Mouse (Mus musculus) neural tube, embryonic 12.5 days (tissue): ENCODE data around the gene Erbb4. TPM values are rescaled to one million over a fixed set of nuclear protein-coding genes. Genes with fewer than 3 reads are reported as not detected.

ENCODE experiments used
- ATAC-seq: fragments of 200-750 bp; cut with Nextera tagmentation; 2 replicates; pipeline ENCODE4 v1.8.0; 2017; ENCODE audit warnings: low read depth, mild to moderate bottlenecking, moderate TSS enrichment, moderate library complexity; ENCODE audit not compliant: low FRiP score
- H3K27ac ChIP-seq: fragments of 300-500 bp; sonication (generic); 2 replicates; pipeline ENCODE4 v1.5.1; 2016
- H3K27me3 ChIP-seq: fragments of 300-500 bp; sonication (generic); replicated peaks from 2 replicates; pipeline ENCODE4 v1.6.1; 2016; ENCODE audit warnings: mild to moderate bottlenecking
- H3K36me3 ChIP-seq: fragments of 300-500 bp; sonication (generic); 2 replicates; pipeline ENCODE4 v1.6.1; 2016; ENCODE audit warnings: mild to moderate bottlenecking
- H3K4me1 ChIP-seq: fragments of 300-500 bp; sonication (generic); 2 replicates; pipeline ENCODE4 v1.6.1; 2016
- H3K4me2 ChIP-seq: fragments of 300-500 bp; sonication (generic); replicated peaks from 2 replicates; pipeline ENCODE4 v1.6.1; 2016; ENCODE audit warnings: mild to moderate bottlenecking
- H3K4me3 ChIP-seq: fragments of 300-500 bp; sonication (generic); 2 replicates; pipeline ENCODE4 v1.5.1; 2016
- H3K9ac ChIP-seq: fragments of 300-500 bp; sonication (generic); 2 replicates; pipeline ENCODE4 v1.6.1; 2016; ENCODE audit warnings: mild to moderate bottlenecking
- H3K9me3 ChIP-seq: fragments of 300-500 bp; sonication (generic); 2 replicates; pipeline ENCODE4 v1.6.1; 2016; ENCODE audit warnings: mild to moderate bottlenecking
- WGBS: fragments of 180-500 bp; shearing (Covaris S2); methylation state at CpG from one replicate; pipeline ENCODE4 v1.1.7; 2016; 5-methylcytosine and 5-hydroxymethylcytosine counted together
- polyA plus RNA-seq: library from polyadenylated mRNA; unstranded; fragments of >200 nt; fragmentation: Nextera tagmentation; extraction: Ambion mirVana; gene quantifications from 2 replicates; pipeline ENCODE4 v1.2.1, GENCODE M21; 2016

The Erbb4 gene
- polyA plus RNA-seq, 1 experiment from 2014 or later: 9.4 TPM

DNA sequence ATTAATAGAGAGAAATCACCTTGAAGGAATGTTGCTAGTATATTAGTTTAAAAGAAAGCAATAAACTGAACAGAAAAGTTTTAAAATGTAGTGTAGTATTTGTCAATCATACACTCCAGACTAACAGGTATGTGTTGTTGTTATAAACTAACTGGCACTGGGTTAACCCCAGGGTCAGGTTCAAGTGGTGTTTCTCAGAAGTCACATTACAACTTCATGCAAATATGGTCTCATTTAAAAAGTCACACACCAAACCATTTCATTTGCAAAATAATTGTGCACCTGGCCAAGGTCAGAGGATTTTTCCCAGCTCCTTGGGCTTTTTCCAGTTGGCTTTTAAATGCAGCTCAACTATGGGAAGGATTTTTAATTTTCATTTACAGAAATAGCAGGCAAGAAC is 173.1 kb downstream of the Erbb4 start:
- Histone ChIP-seq H3K27me3 (no peaks in the 10 kb centered on the region), H3K36me3 (no peaks in the 10 kb centered on the region), H3K4me1 (no peaks in the 10 kb centered on the region), H3K4me3 (no peak overlapping the region), H3K9ac (no peak overlapping the region), H3K9me3 (no peaks in the 10 kb centered on the region), H3K4me2 (no peak overlapping the region), H3K27ac (no peak overlapping the region)
- ATAC-seq: no peak

DNA sequence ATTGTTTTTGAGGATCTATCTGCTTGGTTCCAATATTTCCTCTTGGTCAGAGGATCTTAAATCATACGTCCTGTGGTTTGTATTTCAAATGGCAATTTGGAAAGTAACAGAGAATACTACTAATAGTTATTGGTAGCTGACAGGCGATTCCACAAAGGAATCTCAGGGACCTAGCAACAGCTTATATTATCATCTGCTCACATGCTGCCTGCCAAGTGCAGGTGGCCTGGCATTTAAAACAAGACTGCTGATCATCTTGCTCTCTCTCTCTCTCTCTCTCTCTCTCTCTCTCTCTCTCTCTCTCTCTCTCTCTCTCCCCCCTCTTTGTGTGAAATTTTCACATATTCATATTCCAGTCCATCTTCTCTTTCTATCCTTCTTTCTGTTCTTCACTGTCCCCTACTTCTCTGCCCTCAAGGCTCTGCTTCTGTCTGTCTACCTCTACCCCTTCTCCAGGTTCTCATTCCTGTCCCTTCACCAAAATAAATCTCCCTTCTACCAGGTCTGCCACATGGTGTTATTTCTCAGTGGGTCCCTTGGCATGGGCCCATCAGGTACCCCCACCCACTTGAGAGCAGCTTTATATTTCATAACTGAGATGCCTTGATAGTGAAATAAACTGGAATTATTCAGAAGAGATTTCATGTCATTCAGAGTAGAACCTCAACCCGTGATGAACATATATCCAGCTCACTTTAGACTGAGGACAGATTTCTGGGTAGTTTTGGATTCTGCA is 174.4 kb downstream of the Erbb4 start:
- Histone ChIP-seq H3K4me1 (no peaks in the 10 kb centered on the region), H3K9ac (no peak overlapping the region), H3K4me2 (no peak overlapping the region), H3K9me3 (no peaks in the 10 kb centered on the region), H3K27ac (no peak overlapping the region), H3K27me3 (no peaks in the 10 kb centered on the region), H3K4me3 (no peak overlapping the region), H3K36me3 (no peaks in the 10 kb centered on the region)
- WGBS: 87% methylated on average over 3 of the region's 3 CpGs
- ATAC-seq: no peak

DNA sequence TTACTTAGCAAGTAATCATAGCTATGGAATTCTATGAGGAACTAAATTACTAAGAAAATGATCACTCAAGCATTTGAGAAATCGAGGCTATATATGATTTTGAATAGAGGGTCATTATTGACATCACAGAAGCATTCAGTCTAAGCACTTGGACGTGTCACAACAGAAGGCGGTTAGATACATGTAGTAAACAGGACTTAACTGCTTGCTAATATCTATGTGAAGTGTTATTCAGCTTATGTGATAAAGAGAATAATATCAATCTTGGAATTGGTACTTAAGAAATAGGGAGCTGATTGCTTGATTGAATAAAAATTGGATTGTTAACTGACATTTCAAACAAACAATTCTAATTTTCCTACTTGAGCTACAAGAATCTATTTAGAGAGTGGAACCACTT is 190.0 kb downstream of the Erbb4 start:
- 83% methylated on average over 3 of the region's 3 CpGs for WGBS
- Histone ChIP-seq H3K4me3 (no peak overlapping the region), H3K36me3 (no peaks in the 10 kb centered on the region), H3K4me2 (no peak overlapping the region), H3K4me1 (no peaks in the 10 kb centered on the region), H3K9ac (no peak overlapping the region), H3K27me3 (no peaks in the 10 kb centered on the region), H3K27ac (no peak overlapping the region), H3K9me3 (no peaks in the 10 kb centered on the region)
- ATAC-seq: no peak

DNA sequence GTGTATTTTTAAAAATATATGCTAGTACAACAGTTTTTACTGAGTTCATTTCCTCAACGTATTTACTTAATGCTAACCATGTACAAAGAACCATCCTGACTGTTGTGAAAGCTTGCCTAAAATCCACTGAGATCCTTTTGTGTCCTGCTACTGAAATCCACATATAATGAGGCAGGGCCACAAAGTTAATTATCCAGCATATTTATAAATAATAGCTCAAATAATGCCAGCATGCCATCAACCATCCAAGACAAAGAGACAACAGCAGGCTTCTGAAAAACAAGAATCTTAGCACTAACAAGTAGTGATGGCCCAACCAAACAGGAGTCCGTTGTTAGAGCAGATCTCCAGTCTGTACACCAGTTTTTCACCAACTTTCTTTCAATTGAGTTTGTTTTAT is 215.8 kb downstream of the Erbb4 start:
- Histone ChIP-seq H3K9ac (no peak overlapping the region), H3K4me3 (no peak overlapping the region), H3K4me2 (no peak overlapping the region), H3K27me3 (no peaks in the 10 kb centered on the region), H3K4me1 (no peaks in the 10 kb centered on the region), H3K27ac (no peak overlapping the region), H3K9me3 (no peaks in the 10 kb centered on the region), H3K36me3 (no peaks in the 10 kb centered on the region)
- 86% methylated on average over 2 of the region's 2 CpGs for WGBS
- no peak for ATAC-seq

DNA sequence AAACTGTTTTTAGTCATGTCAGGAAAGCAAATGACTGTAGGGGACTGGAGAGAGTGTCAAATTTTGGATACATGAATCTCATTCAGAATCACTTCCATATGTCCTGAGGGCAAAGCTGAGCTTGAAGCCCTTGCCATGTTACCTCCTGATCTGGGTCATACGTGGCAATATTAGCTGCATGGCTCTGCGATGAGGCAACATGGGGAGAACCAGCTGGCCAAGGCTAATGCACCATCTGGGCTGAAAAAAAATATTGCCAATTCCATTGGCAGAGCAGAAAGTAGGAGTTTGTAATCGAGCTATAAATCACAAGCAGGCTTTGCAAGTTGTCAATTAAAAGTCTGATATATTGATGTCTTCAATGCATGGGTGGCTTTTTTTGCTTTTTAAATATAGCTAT is 221.0 kb downstream of the Erbb4 start:
- H3K27ac ChIP-seq: no peak overlapping the region
- H3K4me3 ChIP-seq: no peak overlapping the region
- no peak overlapping the region for H3K4me2 ChIP-seq
- no peak overlapping the region for H3K9ac ChIP-seq
- no peaks in the 10 kb centered on the region for H3K9me3 ChIP-seq
- no peaks in the 10 kb centered on the region for H3K36me3 ChIP-seq
- H3K4me1 ChIP-seq: no peaks in the 10 kb centered on the region
- H3K27me3 ChIP-seq: no peaks in the 10 kb centered on the region
- 45% methylated on average over 3 of the region's 3 CpGs for WGBS
- 0 out of 2 replicates have a peak, but pooled peaks have one; percentile 48 for ATAC-seq

DNA sequence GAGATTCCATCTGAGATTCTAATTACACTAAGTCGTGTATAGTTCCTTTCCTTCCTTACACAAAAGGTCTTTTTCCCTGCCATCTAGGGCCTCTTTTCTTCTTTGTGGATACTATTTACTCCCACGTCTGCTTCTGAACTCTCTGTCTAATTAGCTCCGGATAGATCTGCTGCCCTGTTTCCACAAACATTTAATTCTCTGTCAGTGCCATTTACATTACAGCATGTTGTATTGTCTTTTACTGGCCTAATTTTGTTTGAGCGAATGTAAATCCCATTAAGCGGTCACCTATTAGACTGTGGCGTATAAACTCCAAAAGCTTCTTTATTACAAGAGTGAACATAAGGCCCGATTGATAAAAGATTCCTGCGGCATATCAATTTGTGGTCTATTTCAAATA is 232.9 kb downstream of the Erbb4 start:
- no peak overlapping the region for H3K4me3 ChIP-seq
- ATAC-seq: no peak
- WGBS: 61% methylated on average over 8 of the region's 8 CpGs
- no peaks in the 10 kb centered on the region for H3K4me1 ChIP-seq
- H3K9ac ChIP-seq: no peak overlapping the region
- H3K27me3 ChIP-seq: no peaks in the 10 kb centered on the region
- no peaks in the 10 kb centered on the region for H3K9me3 ChIP-seq
- H3K4me2 ChIP-seq: no peak overlapping the region
- no peak overlapping the region for H3K27ac ChIP-seq
- no peaks in the 10 kb centered on the region for H3K36me3 ChIP-seq

DNA sequence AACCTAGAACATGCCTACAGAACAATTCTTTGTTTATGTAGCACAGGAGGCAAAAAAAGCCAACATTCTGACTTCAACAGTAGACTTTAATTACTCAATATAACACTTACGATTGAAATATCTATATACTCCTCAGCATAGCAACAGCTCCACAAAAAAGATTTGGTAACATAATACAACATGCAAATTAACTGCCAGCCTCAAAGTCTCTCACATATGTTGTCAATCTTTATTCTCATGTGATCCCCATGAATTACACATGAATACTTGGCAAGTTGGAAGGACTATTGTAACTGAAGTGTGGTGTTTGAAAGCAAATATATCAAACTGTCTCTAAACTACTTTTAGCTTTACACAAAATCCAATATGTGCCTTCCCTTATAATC is 234.2 kb downstream of the Erbb4 start:
- WGBS: 91% methylated on average over 1 of the region's 1 CpGs
- Histone ChIP-seq H3K27ac (no peak overlapping the region), H3K9ac (no peak overlapping the region), H3K9me3 (no peaks in the 10 kb centered on the region), H3K4me3 (no peak overlapping the region), H3K36me3 (no peaks in the 10 kb centered on the region), H3K27me3 (no peaks in the 10 kb centered on the region), H3K4me2 (no peak overlapping the region), H3K4me1 (no peaks in the 10 kb centered on the region)
- no peak for ATAC-seq

DNA sequence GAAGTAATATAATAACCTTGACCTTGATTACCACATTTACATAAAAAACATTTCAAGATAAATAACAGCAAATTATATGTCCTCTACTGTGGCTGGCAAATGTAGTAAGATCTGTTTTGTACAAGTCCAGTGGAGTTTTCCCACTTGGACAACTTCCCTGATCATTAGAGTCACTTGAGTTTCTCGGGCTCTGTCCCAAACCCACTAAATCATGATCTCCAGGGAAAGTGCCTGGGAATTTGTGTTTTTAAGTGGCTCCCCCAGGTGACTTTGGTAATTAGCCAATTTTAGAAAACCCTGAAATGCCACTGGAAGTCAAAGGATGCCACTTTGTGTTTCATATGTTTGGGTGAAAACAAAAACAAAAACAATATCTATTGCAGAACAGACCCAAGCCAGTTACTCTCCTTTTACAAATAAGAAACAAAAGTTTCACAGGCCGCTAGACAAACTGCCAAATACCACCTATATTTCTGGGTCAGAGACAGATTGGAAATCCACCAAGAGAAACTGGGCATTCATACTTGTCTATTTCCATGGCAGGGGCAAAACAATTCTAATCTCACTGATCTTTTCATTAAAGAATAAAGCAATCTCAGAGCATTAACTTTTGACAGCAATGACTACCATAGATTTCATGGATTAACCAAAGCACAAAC is 234.8 kb downstream of the Erbb4 start:
- H3K4me2 ChIP-seq: no peak overlapping the region
- WGBS: 68% methylated on average over 2 of the region's 2 CpGs
- no peak overlapping the region for H3K4me3 ChIP-seq
- H3K9me3 ChIP-seq: no peaks in the 10 kb centered on the region
- H3K27me3 ChIP-seq: no peaks in the 10 kb centered on the region
- no peak overlapping the region for H3K27ac ChIP-seq
- no peak overlapping the region for H3K9ac ChIP-seq
- H3K36me3 ChIP-seq: no peaks in the 10 kb centered on the region
- H3K4me1 ChIP-seq: no peaks in the 10 kb centered on the region
- ATAC-seq: no peak

DNA sequence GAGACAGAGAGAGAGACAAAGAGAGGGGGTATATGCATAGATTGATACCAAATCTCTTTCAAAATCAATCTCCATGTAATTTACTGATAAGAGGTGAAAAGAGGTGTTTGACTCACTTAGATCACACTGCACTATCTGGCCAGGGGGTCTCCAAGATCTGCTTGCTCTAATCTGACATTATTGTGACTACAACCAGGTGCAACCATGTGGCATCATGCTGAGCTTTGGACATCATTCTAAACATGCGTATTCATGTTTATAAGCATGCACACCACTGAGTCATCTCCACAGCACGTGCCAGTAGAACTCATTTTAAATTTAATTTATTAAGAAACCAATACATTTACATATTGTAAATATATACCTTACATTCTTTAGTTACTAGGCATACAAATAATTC is 247.5 kb downstream of the Erbb4 start:
- WGBS: 74% methylated on average over 2 of the region's 2 CpGs
- Histone ChIP-seq H3K9me3 (no peaks in the 10 kb centered on the region), H3K4me3 (no peak overlapping the region), H3K4me2 (no peak overlapping the region), H3K27ac (no peak overlapping the region), H3K27me3 (no peaks in the 10 kb centered on the region), H3K9ac (no peak overlapping the region), H3K4me1 (no peaks in the 10 kb centered on the region), H3K36me3 (no peaks in the 10 kb centered on the region)
- no peak for ATAC-seq

DNA sequence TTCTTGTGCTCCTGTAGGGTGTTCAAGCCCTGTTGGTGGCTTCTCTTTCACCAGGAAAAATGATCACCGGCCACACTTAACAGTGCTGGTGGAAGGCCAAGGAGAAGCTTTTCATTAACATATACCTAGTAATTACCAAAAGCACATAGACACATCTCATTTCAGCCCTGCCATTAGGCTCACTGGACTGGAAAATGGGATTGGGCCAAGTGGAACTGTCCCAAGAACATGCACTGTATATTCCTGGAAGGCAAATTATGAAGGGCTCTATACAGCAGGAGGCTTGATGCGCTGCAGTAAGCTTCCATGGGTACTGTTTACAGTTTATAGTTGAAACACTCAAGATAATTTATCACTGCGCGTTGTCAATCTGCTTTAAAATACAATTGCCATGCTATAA is 248.4 kb downstream of the Erbb4 start:
- no peaks in the 10 kb centered on the region for H3K27me3 ChIP-seq
- no peak overlapping the region for H3K27ac ChIP-seq
- ATAC-seq: 0 out of 2 replicates have a peak, but pooled peaks have one; percentile 13
- no peak overlapping the region for H3K4me2 ChIP-seq
- no peak overlapping the region for H3K9ac ChIP-seq
- H3K4me1 ChIP-seq: no peaks in the 10 kb centered on the region
- no peaks in the 10 kb centered on the region for H3K36me3 ChIP-seq
- 82% methylated on average over 4 of the region's 4 CpGs for WGBS
- H3K4me3 ChIP-seq: no peak overlapping the region
- H3K9me3 ChIP-seq: no peaks in the 10 kb centered on the region

DNA sequence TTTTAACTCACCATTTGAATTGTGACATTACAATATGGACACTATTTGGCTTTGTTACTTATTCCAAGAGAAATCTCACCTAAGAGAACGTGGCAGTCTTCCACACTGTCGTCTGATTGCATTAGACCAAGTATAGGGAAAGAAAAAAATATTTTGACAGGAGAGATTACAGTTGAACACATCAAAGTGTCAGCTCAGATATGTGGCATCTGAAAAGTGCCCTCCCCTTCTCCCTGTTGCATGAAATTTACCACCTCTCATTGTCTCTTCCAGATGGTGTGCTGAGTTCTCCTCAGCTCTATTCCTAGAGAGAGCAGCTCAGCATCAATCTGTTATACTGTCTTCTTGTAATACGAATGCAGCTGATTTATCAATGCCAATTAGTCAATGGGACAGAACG is 268.5 kb downstream of the Erbb4 start:
- Histone ChIP-seq H3K36me3 (no peaks in the 10 kb centered on the region), H3K9me3 (no peaks in the 10 kb centered on the region), H3K27me3 (no peaks in the 10 kb centered on the region), H3K27ac (no peak overlapping the region), H3K4me1 (no peaks in the 10 kb centered on the region), H3K9ac (no peak overlapping the region), H3K4me3 (no peak overlapping the region), H3K4me2 (no peak overlapping the region)
- 51% methylated on average over 4 of the region's 4 CpGs for WGBS
- ATAC-seq: no peak

DNA sequence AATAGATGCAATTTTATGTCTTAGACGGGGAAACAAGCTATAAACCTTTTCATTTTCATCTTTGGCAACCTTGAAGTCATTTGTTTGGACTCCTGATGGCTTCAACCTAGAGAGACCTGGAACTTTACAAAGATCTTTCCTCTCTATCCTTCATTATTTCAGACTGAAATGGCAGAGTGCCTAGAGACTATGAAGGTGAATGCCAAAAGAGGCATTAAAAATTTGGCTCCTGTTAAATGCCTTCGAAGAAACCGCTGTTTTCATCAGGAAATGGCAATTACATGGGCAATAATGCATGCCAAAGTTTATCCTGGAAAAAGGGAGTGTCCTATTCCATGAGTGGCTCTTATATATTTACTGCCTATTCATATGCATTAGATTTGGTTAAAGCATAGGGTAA is 273.2 kb downstream of the Erbb4 start:
- H3K27me3 ChIP-seq: no peaks in the 10 kb centered on the region
- 62% methylated on average over 3 of the region's 3 CpGs for WGBS
- H3K4me1 ChIP-seq: no peaks in the 10 kb centered on the region
- H3K9me3 ChIP-seq: no peaks in the 10 kb centered on the region
- H3K4me3 ChIP-seq: no peak overlapping the region
- no peaks in the 10 kb centered on the region for H3K36me3 ChIP-seq
- H3K27ac ChIP-seq: no peak overlapping the region
- ATAC-seq: no peak
- H3K4me2 ChIP-seq: no peak overlapping the region
- H3K9ac ChIP-seq: no peak overlapping the region

DNA sequence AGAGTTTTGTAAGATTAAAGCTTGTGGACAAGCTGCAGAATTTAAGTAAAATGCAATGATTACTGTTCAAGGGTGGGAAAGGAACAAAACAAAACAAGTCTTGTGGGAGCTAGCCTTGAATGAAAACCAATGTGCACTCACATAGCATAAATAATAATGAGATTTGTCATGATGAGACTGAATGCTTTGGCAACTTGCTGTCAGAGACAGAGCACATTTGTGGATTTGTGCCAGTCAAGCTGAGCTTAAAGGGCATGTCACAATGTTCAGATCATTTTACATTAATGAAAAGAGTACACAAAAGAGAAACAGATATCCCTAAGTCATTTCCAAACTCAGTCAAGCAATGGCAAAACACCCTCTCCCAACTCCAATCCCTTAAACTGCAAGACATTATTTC is 275.8 kb downstream of the Erbb4 start:
- Histone ChIP-seq H3K4me2 (no peak overlapping the region), H3K27ac (no peak overlapping the region), H3K9ac (no peak overlapping the region), H3K27me3 (no peaks in the 10 kb centered on the region), H3K4me3 (no peak overlapping the region), H3K36me3 (no peaks in the 10 kb centered on the region), H3K4me1 (no peaks in the 10 kb centered on the region), H3K9me3 (no peaks in the 10 kb centered on the region)
- ATAC-seq: no peak
